Mouse (Mus musculus) E14TG2a.4 (cell line): ENCODE measurements at regions not wholly inside any gene's neighbourhood (a gene's known extent, or its start where the extent isn't known, plus 50 kb on each side); places are given as distances from the start of the nearest gene placed in this dataset.
A peak's percentile ranks its signal among the peaks of the same experiment; 100 is the strongest.

Experiments used
- H3K27me3 ChIP-seq: 2 replicates; pipeline ENCODE4 v1.6.1; 2014; ENCODE audit warnings: low read length, control low read depth; ENCODE audit not compliant: insufficient read depth
- H3K36me3 ChIP-seq: 2 replicates; pipeline ENCODE4 v1.6.1; 2014; ENCODE audit warnings: low read length, control low read depth; ENCODE audit not compliant: insufficient read depth
- H3K4me1 ChIP-seq: replicated peaks from 2 replicates; pipeline ENCODE4 v1.6.1; 2014; ENCODE audit warnings: low read depth, low read length, control low read depth
- H3K4me3 ChIP-seq: replicated peaks from 2 replicates; pipeline ENCODE4 v1.5.1; 2014; ENCODE audit warnings: mild to moderate bottlenecking, low read length
- H3K9me3 ChIP-seq: 2 replicates; pipeline ENCODE4 v1.6.1; 2014; ENCODE audit warnings: low read length, control low read depth
- CTCF ChIP-seq: conservative IDR thresholded peaks from 2 replicates; pipeline ENCODE4 v1.5.1; 2014; ENCODE audit warnings: low read length
- NANOG ChIP-seq: IDR thresholded peaks from 2 replicates; pipeline ENCODE4 v1.6.1; 2014; ENCODE audit warnings: borderline replicate concordance, low read length, mixed read lengths
- POU5F1 ChIP-seq: IDR thresholded peaks from 2 replicates; pipeline ENCODE4 v1.6.1; 2014; ENCODE audit warnings: low read length, borderline replicate concordance

DNA sequence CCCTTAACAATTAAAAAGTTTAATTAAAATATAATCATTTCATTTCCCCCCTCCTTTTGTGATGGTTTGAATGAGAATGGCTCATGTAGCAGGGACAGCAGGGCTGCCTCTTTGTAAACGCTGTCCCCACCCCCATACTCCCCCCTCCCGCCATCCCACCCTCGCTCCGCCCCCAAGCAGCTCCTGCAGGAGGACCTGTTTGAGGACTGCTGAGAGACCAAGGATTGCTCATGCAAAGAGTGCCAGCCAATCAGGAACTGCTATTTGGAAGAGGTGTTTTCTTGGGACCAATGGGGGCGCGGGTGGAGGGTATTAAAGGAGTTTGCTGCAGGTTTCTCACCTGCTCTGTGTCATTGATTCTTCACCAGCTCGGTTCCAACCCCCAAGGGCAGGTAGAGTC is 154.6 kb downstream of the Dusp6 start:
- H3K36me3 ChIP-seq = no peaks in the 10 kb centered on the region
- H3K9me3 ChIP-seq = no peaks in the 10 kb centered on the region

GRCm38 (mm10) chr10:99418497-99418896 is 155.5 kb downstream of the Dusp6 start:
- Histone ChIP-seq H3K9me3 (no peaks in the 10 kb centered on the region), H3K4me3 (0 out of 2 replicates have a peak overlapping the region, but pooled peaks have one; percentile 20), H3K4me1 (peaks cover 16% of the 10 kb centered on the region), H3K27me3 (no peaks in the 10 kb centered on the region), H3K36me3 (no peaks in the 10 kb centered on the region)
- no peak for TF ChIP-seq CTCF
- TF ChIP-seq NANOG = no peak
- no peak for TF ChIP-seq POU5F1

More for the DNA sequence above, 154.6 kb downstream of the Dusp6 start:
- TF ChIP-seq NANOG = no peak
- no peak for TF ChIP-seq CTCF
- TF ChIP-seq POU5F1 = no peak
- Histone ChIP-seq H3K27me3 (no peaks in the 10 kb centered on the region), H3K4me1 (peaks cover 16% of the 10 kb centered on the region), H3K4me3 (no peak overlapping the region)

GRCm38 (mm10) chr10:99419532-99419931 is 156.5 kb downstream of the Dusp6 start:
- H3K9me3 ChIP-seq = no peaks in the 10 kb centered on the region
- H3K36me3 ChIP-seq = no peaks in the 10 kb centered on the region
- TF ChIP-seq CTCF (no peak), POU5F1 (no peak), NANOG (no peak)
- H3K27me3 ChIP-seq = no peaks in the 10 kb centered on the region
- peaks cover 16% of the 10 kb centered on the region for H3K4me1 ChIP-seq
- H3K4me3 ChIP-seq = no peak overlapping the region

DNA sequence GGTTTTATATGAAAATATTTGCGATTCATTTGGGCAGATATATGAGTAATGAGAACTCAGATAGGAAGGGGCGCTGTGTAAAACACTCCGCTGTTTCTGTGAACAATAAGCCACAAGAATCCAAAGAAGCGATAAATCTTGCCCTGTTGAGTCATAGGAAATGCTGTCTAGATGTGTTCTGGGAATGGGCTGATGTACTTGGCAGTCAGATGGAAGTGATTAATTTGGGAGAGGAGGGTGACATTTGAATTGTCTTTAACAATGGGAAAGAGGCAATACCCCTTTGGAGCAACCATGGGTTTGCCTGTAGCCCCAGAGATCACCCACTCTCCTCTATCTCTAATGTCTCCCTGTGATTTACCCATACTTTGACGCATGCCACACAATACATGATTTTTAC is 160.4 kb downstream of the Dusp6 start:
- TF ChIP-seq NANOG (no peak), CTCF (no peak), POU5F1 (no peak)
- no peaks in the 10 kb centered on the region for H3K9me3 ChIP-seq
- no peaks in the 10 kb centered on the region for H3K36me3 ChIP-seq
- no peak overlapping the region for H3K4me3 ChIP-seq
- peaks cover 4% of the 10 kb centered on the region for H3K4me1 ChIP-seq
- H3K27me3 ChIP-seq = no peaks in the 10 kb centered on the region

DNA sequence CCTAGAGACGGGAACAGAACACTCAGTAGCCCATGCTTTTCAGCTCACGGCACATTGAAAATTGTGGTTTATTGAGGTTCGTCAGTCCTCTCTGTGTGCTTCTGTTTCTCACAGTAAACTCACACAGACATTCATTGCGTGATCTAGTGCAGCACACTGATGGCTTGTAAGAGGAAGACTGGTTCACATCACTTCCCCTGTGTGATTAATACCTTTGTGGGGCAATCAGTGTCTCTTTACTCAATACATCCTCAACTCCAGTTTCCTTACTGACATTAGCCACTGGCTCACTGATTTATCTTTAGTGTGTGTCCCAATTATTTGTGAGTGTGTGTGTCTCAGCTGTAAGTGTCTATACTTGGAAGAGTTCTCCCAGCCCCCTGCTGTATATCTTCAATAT is 162.2 kb downstream of the Dusp6 start:
- Histone ChIP-seq H3K4me3 (no peak overlapping the region), H3K4me1 (no peaks in the 10 kb centered on the region), H3K27me3 (no peaks in the 10 kb centered on the region), H3K36me3 (no peaks in the 10 kb centered on the region), H3K9me3 (no peaks in the 10 kb centered on the region)
- no peak for TF ChIP-seq CTCF
- TF ChIP-seq POU5F1 = no peak
- no peak for TF ChIP-seq NANOG

GRCm38 (mm10) chr10:99430175-99430574 is 167.1 kb downstream of the Dusp6 start:
- Histone ChIP-seq H3K4me1 (no peaks in the 10 kb centered on the region), H3K9me3 (no peaks in the 10 kb centered on the region), H3K4me3 (no peak overlapping the region), H3K36me3 (no peaks in the 10 kb centered on the region), H3K27me3 (no peaks in the 10 kb centered on the region)
- no peak for TF ChIP-seq POU5F1
- no peak for TF ChIP-seq NANOG
- TF ChIP-seq CTCF = no peak

DNA sequence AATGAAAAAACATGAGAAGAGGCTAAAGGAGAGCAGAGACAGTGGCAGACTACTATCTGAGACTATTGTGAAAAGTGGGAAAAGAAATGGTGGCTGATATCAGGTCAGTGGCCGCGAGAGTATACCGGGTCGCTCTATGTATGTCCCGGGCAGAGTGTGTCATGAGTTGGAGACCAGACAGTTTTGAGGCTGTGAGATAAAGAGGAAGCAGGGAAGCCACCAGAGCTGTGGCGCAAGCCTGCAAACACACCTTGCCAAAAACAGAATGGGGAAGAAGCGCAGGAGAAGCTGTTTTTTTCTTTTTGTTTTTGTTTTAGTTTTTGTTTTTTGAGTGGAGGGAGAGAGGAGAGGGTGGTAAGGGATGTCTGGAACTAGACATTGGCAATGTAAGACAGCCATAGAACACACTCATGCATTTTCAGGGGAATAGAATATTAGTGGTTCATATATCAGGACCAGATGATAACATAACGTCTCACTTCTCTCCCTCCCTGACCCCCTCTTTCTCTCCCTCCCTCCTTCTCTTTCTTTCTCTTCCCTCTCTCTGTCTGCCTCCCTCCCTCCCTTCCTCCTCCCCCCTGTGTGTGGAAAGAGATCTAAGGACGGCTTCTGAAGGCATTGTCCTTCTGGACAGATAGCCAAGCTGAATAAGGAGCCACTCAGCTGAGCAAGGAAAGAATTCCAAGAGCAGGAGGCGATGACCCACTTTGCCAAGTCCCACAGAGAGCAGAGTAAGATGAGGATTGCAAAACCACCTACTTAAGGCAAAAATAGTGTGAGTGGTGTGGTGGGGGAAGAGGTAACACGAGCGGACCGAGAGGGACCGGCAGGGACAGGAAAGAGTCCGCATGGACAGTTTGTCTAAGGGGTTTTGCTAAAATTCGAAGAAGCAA is 167.9 kb downstream of the Dusp6 start:
- no peaks in the 10 kb centered on the region for H3K27me3 ChIP-seq
- TF ChIP-seq CTCF (no peak), POU5F1 (no peak), NANOG (no peak)
- no peaks in the 10 kb centered on the region for H3K9me3 ChIP-seq

DNA sequence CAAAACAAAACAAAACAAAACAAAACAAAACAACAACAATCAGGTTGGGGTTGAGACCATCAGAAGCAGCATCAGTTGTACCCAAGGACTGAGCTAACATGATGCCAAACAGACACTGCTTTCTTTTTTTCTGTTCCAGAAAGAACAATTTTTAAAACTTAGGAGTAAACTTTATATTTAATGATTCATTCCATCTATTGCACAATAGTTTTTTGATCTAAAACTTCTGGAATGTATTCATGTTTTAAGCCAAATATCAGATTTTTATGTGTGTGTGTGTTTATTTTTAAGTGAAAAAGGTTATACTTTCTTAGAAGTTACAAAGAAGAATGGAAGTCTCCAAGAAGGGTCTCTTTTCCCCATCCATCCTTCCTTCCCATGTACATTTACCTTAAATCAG is 174.0 kb downstream of the Dusp6 start:
- no peaks in the 10 kb centered on the region for H3K9me3 ChIP-seq
- TF ChIP-seq CTCF = no peak
- no peak for TF ChIP-seq POU5F1
- no peak for TF ChIP-seq NANOG
- no peaks in the 10 kb centered on the region for H3K36me3 ChIP-seq
- H3K4me3 ChIP-seq = no peak overlapping the region
- H3K27me3 ChIP-seq = no peaks in the 10 kb centered on the region
- no peaks in the 10 kb centered on the region for H3K4me1 ChIP-seq

More for the DNA sequence above, 167.9 kb downstream of the Dusp6 start:
- H3K4me1 ChIP-seq = no peaks in the 10 kb centered on the region
- no peaks in the 10 kb centered on the region for H3K36me3 ChIP-seq
- H3K4me3 ChIP-seq = no peak overlapping the region

- Histone ChIP-seq H3K36me3 (no peaks in the 10 kb centered on the region), H3K4me1 (peaks cover 11% of the 10 kb centered on the region; the same call in 1 of the 2 replicates), H3K9me3 (no peaks in the 10 kb centered on the region), H3K27me3 (no peaks in the 10 kb centered on the region), H3K4me3 (no peak overlapping the region)
- TF ChIP-seq CTCF (no peak), NANOG (no peak), POU5F1 (no peak)
These were observed 177.1 kb downstream of the Dusp6 start for GRCm38 (mm10) chr10:99440169-99440568.
